Mouse (Mus musculus): ENCODE measurements around the gene Nucb2. TPM values are rescaled to one million over a fixed set of nuclear protein-coding genes. Genes with fewer than 3 reads are reported as not detected.

Gene Nucb2
- polyA plus RNA-seq, 1 experiment from 2014 or later: 14.3 TPM

DNA sequence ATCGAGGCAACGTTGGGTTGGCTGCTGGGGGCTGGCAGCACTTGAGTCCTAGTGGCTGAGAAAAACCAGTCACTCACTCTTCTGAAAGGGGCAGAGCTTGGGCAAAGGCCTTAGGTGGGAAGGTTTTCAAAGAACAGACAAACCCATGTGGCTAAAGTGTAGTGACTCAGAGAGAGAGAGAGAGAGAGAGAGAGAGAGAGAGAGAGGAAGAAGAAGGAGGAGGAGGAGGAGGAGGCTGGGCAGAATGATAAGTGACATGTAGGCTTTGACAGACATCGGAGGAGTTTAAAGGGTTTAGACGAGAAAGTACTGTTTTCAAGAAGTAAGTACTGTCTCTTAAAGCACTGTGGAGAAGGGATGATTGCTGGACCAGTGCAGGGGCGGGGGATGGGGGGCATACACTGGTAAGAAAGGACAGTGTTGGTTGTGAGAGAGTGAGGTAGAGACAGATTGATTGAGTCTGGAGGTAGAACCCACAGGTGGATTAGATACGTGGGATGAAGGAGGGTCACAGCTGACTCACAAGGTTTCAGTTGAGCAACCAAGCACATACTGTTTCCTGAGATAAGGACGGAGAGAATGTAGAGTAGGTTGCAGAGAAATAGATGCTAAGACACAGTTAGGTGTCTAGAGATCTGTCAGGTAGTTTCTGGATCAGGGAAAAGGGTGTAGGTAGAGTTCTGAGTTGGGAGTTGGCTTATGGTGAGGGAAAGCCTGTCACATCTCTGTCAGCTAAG lies 10.7 kb upstream of the Nucb2 start:
- Histone ChIP-seq H3K9ac (no peak overlapping the region), H3K4me1 (no peaks in the 10 kb centered on the region), H3K27me3 (no peaks in the 10 kb centered on the region), H3K4me2 (no peak overlapping the region), H3K27ac (no peak overlapping the region), H3K4me3 (replicated peaks) (no peak overlapping the region), H3K9me3 (replicated peaks) (no peaks in the 10 kb centered on the region), H3K36me3 (no peaks in the 10 kb centered on the region)
- ATAC-seq (replicated peaks; ENCODE audit: low FRiP score): 0 out of 2 replicates have a peak, but pooled peaks have one; percentile 36
- WGBS: 71% methylated on average over 7 of the region's 7 CpGs

DNA sequence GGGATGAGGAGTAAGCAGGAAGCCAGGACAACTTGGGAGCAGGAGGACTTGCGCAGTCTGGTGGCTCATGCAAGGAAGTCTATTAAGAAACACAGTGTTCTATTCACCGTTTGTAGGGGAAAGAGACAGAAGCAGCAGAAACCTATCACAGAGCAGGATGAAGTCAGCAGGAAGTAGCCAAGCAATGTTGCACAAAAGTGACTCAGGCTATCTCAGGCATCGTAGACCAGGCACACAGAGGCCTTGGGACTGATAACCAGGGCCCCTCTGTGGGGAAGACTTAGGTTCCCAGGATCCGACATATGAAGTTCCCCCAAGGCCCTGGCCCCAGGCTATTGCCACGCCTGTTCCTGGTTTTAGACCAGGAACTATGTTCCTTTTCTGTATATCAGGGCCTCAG lies 9.6 kb upstream of the Nucb2 start:
- WGBS: 73% methylated on average over 5 of the region's 5 CpGs
- no peak overlapping the region for H3K4me2 ChIP-seq

DNA sequence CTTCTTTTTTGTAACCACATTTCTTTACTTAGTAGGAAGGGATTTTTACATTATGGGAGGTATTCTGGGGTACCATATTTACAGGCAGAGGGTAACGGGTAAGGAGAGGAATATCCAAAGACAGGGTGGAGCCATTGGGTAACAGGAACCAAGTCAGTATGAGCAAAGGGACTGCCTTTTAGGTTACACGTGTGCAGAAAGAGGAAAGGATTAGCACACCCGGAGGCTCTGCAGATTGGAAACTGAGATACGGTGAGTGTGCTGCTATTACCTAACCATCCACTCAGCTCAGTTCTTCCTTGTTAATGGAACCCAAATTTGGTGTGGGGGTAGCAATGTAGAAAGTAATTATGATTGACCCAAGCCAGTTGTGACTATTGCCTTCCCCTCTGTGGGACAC lies 7.4 kb upstream of the Nucb2 start:
- Histone ChIP-seq H3K9me3 (replicated peaks) (no peaks in the 10 kb centered on the region), H3K36me3 (no peaks in the 10 kb centered on the region), H3K4me3 (replicated peaks) (no peak overlapping the region), H3K27me3 (no peaks in the 10 kb centered on the region), H3K9ac (no peak overlapping the region), H3K27ac (no peak overlapping the region), H3K4me2 (no peak overlapping the region), H3K4me1 (no peaks in the 10 kb centered on the region)
- 89% methylated on average over 4 of the region's 4 CpGs for WGBS
- no peak for ATAC-seq (replicated peaks; ENCODE audit: low FRiP score)

More for the DNA sequence above, 9.6 kb upstream of the Nucb2 start:
- H3K36me3 ChIP-seq: no peaks in the 10 kb centered on the region
- H3K9me3 ChIP-seq (replicated peaks): no peaks in the 10 kb centered on the region
- H3K4me3 ChIP-seq (replicated peaks): no peak overlapping the region
- no peak for ATAC-seq (replicated peaks; ENCODE audit: low FRiP score)
- H3K27me3 ChIP-seq: no peaks in the 10 kb centered on the region
- no peak overlapping the region for H3K27ac ChIP-seq
- no peaks in the 10 kb centered on the region for H3K4me1 ChIP-seq
- no peak overlapping the region for H3K9ac ChIP-seq

DNA sequence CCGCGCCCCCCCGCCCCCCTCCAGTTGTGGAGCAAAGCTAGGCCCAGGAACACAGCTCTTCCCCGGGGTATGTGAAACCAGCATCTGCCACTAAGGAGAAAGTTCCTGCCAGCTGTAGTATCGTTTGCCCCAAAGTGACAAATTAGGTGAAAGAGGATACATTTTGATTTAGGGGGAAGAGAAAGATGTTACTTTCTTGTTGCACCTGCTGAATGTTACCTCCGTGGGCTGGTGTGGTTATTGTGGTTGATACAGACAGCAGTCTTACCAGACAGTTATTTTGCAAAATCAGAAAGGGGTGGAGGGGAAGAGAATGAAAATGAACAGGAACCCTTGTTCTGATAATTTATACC lies 625 bp downstream of the Nucb2 start:
- no peaks in the 10 kb centered on the region for H3K9me3 ChIP-seq (replicated peaks)
- 3% methylated on average over 6 of the region's 6 CpGs for WGBS
- peak overlapping the region; percentile 82; the same call in 1 of the 2 replicates for H3K27ac ChIP-seq
- peak overlapping the region; percentile 77 for H3K4me2 ChIP-seq
- ATAC-seq (replicated peaks; ENCODE audit: low FRiP score): no peak
- no peaks in the 10 kb centered on the region; the same call in 1 of the 2 replicates for H3K27me3 ChIP-seq
- H3K9ac ChIP-seq: peak overlapping the region; percentile 78
- peak overlapping the region; percentile 81 for H3K4me3 ChIP-seq (replicated peaks)
- H3K4me1 ChIP-seq: 0 out of 2 replicates have a peak, but pooled peaks cover 6% of the 10 kb centered on the region
- H3K36me3 ChIP-seq: no peaks in the 10 kb centered on the region

DNA sequence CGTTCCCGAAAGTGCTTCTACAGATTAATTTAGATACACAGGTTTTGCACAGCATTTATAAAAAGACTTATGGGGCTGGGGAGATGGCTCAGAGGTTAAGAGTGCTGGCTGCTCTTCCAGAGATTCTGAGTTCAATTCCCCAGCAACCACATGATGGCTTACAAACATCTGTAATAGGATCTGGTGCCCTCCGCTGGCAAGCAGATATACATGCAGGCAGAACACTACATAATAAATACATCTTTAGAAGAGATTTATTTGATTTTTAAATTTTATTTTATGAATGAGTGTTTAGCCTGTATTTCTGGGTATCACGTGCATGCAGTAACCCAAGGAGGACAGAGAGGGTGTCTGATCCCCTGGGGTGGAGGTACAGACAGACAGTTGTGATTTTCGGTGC lies 9.9 kb downstream of the Nucb2 start:
- WGBS: 79% methylated on average over 5 of the region's 5 CpGs
- H3K9me3 ChIP-seq (replicated peaks): no peaks in the 10 kb centered on the region

DNA sequence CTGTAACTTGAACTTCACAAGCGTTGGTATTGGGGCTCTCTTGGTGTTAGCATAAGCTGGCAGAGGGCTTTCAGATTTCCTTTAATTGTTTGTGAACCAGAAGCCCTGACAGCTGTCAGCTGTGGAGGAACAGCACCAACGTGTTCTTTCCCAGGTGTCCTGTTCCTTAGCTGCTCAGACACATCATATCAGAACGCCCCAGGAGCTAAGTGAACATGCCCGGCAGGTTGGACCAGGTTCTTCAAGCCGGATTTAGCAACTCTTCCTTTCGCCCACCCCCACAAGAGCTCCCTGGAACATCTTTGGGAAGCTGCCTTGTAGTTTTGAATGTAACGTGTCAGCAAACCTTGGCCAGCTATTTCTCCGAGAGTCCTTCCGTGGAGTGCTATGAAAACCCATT lies 10.4 kb downstream of the Nucb2 start:
- ATAC-seq (replicated peaks; ENCODE audit: low FRiP score): no peak
- WGBS: 72% methylated on average over 9 of the region's 9 CpGs
- 0 out of 2 replicates have a peak, but pooled peaks cover 3% of the 10 kb centered on the region for H3K4me1 ChIP-seq

More for the DNA sequence above, 9.9 kb downstream of the Nucb2 start:
- Histone ChIP-seq H3K36me3 (peaks cover 11% of the 10 kb centered on the region), H3K4me1 (0 out of 2 replicates have a peak, but pooled peaks cover 3% of the 10 kb centered on the region), H3K4me2 (no peak overlapping the region), H3K27ac (no peak overlapping the region), H3K9ac (no peak overlapping the region), H3K27me3 (no peaks in the 10 kb centered on the region), H3K4me3 (replicated peaks) (no peak overlapping the region)
- ATAC-seq (replicated peaks; ENCODE audit: low FRiP score): no peak

DNA sequence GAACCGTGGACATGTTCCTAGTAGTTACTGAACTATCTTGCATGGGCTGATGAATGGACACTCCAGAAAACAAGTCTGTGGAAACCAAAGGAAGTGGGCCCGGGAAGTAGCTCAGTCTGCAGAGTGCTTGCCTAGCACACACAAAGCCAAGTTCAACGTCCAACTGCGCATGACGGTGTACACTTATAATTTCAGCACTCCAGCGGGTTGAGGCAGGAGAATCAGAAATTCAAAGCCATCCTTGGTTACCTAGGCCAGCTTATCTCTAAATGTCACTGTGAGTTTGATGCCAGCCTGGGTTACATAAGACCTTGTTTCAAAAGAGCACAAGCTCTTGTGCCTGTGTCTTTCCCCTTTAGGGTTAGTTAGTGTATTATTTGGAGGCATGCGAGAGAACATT lies 10.9 kb downstream of the Nucb2 start:
- H3K4me2 ChIP-seq: no peak overlapping the region
- peaks cover 10% of the 10 kb centered on the region for H3K36me3 ChIP-seq
- 89% methylated on average over 7 of the region's 7 CpGs for WGBS
- no peaks in the 10 kb centered on the region for H3K9me3 ChIP-seq (replicated peaks)
- 0 out of 2 replicates have a peak, but pooled peaks cover 3% of the 10 kb centered on the region for H3K4me1 ChIP-seq
- H3K4me3 ChIP-seq (replicated peaks): no peak overlapping the region
- no peak for ATAC-seq (replicated peaks; ENCODE audit: low FRiP score)
- H3K27ac ChIP-seq: no peak overlapping the region
- H3K27me3 ChIP-seq: no peaks in the 10 kb centered on the region
- no peak overlapping the region for H3K9ac ChIP-seq

More for the DNA sequence above, 10.4 kb downstream of the Nucb2 start:
- H3K27ac ChIP-seq: no peak overlapping the region
- no peak overlapping the region for H3K4me3 ChIP-seq (replicated peaks)
- H3K36me3 ChIP-seq: peaks cover 11% of the 10 kb centered on the region
- H3K4me2 ChIP-seq: no peak overlapping the region
- no peak overlapping the region for H3K9ac ChIP-seq
- H3K27me3 ChIP-seq: no peaks in the 10 kb centered on the region
- no peaks in the 10 kb centered on the region for H3K9me3 ChIP-seq (replicated peaks)

DNA sequence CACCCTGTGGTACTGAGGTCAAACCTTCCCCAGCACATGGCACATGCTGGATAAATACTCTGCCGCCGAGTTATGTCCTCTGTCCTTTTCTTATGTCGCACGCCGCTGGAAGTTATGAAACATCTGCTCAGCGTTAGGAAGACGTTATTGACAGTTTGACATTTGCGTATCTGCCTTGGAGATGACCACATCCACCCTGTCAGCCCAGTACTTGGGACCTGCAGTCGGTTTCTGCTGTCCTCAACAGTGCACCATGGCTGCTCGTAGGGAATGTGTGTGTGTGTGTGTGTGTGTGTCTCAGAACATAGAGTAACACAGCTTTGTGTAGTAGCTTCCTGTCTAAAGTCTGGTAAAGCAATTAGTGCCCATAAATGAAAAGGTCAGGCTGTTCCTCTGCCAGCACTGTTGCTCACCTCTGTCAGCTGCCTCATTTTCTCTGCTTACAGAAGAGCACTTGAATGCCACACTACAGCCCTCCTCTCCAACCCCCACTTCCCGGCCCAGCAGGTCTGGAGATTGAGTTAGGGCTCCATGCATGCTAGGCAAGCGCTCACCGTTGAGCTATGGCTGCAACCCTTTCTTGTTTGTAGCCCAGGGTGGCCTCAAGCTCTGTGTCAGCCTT lies 11.5 kb downstream of the Nucb2 start:
- no peak for ATAC-seq (replicated peaks; ENCODE audit: low FRiP score)
- Histone ChIP-seq H3K27ac (no peak overlapping the region), H3K4me1 (0 out of 2 replicates have a peak, but pooled peaks cover 3% of the 10 kb centered on the region), H3K9ac (no peak overlapping the region), H3K36me3 (peaks cover 4% of the 10 kb centered on the region; the same call in 1 of the 2 replicates), H3K27me3 (no peaks in the 10 kb centered on the region), H3K4me2 (no peak overlapping the region), H3K4me3 (replicated peaks) (no peak overlapping the region), H3K9me3 (replicated peaks) (no peaks in the 10 kb centered on the region)
- WGBS: 71% methylated on average over 13 of the region's 13 CpGs

DNA sequence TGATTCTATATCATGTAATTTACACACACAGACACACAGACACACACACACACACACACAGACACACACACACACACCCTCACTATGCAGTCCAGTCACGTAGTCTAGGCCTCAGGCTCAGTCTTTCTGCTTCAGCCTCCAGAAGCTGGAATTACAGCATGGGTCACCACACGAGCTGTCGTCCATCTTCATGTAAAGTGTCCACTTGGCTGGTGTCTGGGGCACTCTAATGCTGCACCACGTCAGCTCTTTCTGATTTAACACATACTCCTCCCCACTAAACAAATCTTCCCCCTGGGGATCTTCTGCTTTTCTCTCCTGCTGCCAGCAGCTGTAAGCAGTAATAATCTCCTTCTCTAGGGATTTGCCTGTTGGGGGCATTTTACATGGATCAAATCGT lies 13.1 kb downstream of the Nucb2 start:
- WGBS: 56% methylated on average over 5 of the region's 5 CpGs
- Histone ChIP-seq H3K9me3 (replicated peaks) (no peaks in the 10 kb centered on the region), H3K4me3 (replicated peaks) (no peak overlapping the region), H3K4me2 (no peak overlapping the region), H3K9ac (no peak overlapping the region), H3K27ac (no peak overlapping the region), H3K4me1 (0 out of 2 replicates have a peak, but pooled peaks cover 3% of the 10 kb centered on the region), H3K36me3 (peaks cover 8% of the 10 kb centered on the region), H3K27me3 (no peaks in the 10 kb centered on the region)
- ATAC-seq (replicated peaks; ENCODE audit: low FRiP score): no peak

DNA sequence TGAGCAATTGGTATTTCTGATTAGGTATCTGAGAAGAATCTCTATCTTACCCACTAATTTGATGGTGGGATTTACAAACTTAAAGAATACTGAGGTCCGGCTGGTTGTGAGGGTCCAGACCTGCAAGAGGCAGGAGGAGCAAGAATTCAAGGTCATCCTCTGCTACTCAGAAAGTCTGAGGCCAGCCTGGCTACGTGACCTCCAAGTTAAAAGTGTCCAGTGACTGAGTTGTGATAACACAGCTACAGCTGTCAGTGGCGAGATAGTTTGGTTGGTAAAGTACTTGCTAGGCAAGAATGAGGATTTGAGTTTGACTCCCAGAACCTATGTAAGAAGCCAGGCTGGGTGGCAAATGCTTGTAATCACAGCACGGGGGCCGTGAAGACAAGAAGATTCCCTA lies 14.0 kb downstream of the Nucb2 start:
- H3K27me3 ChIP-seq: no peaks in the 10 kb centered on the region
- H3K9ac ChIP-seq: no peak overlapping the region
- H3K27ac ChIP-seq: no peak overlapping the region
- no peak overlapping the region for H3K4me2 ChIP-seq
- H3K9me3 ChIP-seq (replicated peaks): no peaks in the 10 kb centered on the region
- H3K4me3 ChIP-seq (replicated peaks): no peak overlapping the region
- peaks cover 16% of the 10 kb centered on the region for H3K36me3 ChIP-seq
- H3K4me1 ChIP-seq: 0 out of 2 replicates have a peak, but pooled peaks cover 3% of the 10 kb centered on the region
- 81% methylated on average over 5 of the region's 5 CpGs for WGBS
- ATAC-seq (replicated peaks; ENCODE audit: low FRiP score): no peak

DNA sequence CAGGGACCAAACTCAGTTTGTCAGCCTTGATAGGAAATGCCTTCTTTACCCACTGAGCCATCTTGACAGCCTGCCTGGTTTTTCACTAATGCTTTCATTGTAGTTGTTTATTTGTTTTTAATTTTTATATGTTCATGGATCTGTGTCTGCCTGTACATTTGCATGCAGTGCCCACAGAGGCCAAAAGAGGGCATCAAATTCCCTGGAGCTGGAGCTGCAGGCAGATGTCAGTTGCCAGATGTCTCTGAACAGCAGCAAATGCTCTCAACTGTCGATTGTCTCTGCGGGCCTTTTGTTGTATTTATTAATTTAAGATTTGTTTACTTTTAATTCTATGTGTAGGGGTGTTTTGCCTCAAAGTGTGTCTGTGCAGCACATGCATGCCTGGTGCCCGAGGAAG lies 15.6 kb downstream of the Nucb2 start:
- ATAC-seq (replicated peaks; ENCODE audit: low FRiP score): no peak
- Histone ChIP-seq H3K9ac (no peak overlapping the region), H3K4me1 (no peaks in the 10 kb centered on the region), H3K27ac (no peak overlapping the region), H3K9me3 (replicated peaks) (no peaks in the 10 kb centered on the region), H3K4me2 (no peak overlapping the region), H3K36me3 (peaks cover 31% of the 10 kb centered on the region), H3K4me3 (replicated peaks) (no peak overlapping the region), H3K27me3 (no peaks in the 10 kb centered on the region)
- 50% methylated on average over 3 of the region's 3 CpGs for WGBS

DNA sequence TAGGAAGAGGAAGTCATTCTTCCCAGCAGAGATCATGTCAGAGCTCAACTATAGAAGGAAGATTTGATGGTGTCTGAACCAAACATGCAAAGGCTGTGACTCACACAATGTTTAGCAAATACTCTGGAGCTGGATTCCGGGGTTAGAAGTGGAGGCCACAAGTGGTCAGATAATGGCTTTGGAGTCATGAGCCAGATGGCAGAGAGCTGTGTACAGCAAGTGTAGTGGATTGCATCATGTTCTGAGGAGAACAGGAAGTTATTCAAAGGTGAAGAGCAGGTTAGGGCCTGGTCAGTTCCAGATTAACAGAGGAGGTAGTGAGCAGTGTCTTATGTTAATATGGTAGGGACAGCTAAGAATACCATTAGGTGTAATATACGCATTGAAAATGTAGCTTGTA lies 20.4 kb downstream of the Nucb2 start:
- Histone ChIP-seq H3K27ac (no peak overlapping the region), H3K4me2 (no peak overlapping the region), H3K36me3 (peaks cover 71% of the 10 kb centered on the region), H3K9me3 (replicated peaks) (no peaks in the 10 kb centered on the region), H3K4me1 (no peaks in the 10 kb centered on the region), H3K9ac (no peak overlapping the region), H3K4me3 (replicated peaks) (no peak overlapping the region), H3K27me3 (no peaks in the 10 kb centered on the region)
- ATAC-seq (replicated peaks; ENCODE audit: low FRiP score): no peak
- WGBS: 89% methylated on average over 2 of the region's 2 CpGs
